Mouse (Mus musculus) neural tube, embryonic 13.5 days (tissue): ENCODE results near the gene Thap11. TPM values are rescaled to one million over a fixed set of nuclear protein-coding genes. Genes with fewer than 3 reads are reported as not detected.

Experiments used
- ATAC-seq: fragments of 200-750 bp; cut with Nextera tagmentation; 2 replicates; pipeline ENCODE4 v1.8.0; 2017; ENCODE audit warnings: low read depth, mild to moderate bottlenecking, moderate TSS enrichment, moderate library complexity
- H3K27ac ChIP-seq: fragments of 300-500 bp; sonication (generic); replicated peaks from 2 replicates; pipeline ENCODE4 v1.5.1; 2015; ENCODE audit warnings: moderate library complexity, mild to moderate bottlenecking, inconsistent platforms
- H3K27me3 ChIP-seq: fragments of 300-500 bp; sonication (generic); 2 replicates; pipeline ENCODE4 v1.6.1; 2015; ENCODE audit warnings: mild to moderate bottlenecking, inconsistent platforms
- H3K36me3 ChIP-seq: fragments of 300-500 bp; sonication (generic); 2 replicates; pipeline ENCODE4 v1.6.1; 2015; ENCODE audit warnings: mild to moderate bottlenecking, inconsistent platforms
- H3K4me1 ChIP-seq: fragments of 300-500 bp; sonication (generic); replicated peaks from 2 replicates; pipeline ENCODE4 v1.6.1; 2015; ENCODE audit warnings: inconsistent platforms
- H3K4me2 ChIP-seq: fragments of 300-500 bp; sonication (generic); 2 replicates; pipeline ENCODE4 v1.6.1; 2015; ENCODE audit warnings: inconsistent platforms, mild to moderate bottlenecking, moderate library complexity
- H3K4me3 ChIP-seq: fragments of 300-500 bp; sonication (generic); 2 replicates; pipeline ENCODE4 v1.5.1; 2015; ENCODE audit warnings: mild to moderate bottlenecking, inconsistent platforms
- H3K9ac ChIP-seq: fragments of 300-500 bp; sonication (generic); 2 replicates; pipeline ENCODE4 v1.6.1; 2015; ENCODE audit warnings: moderate library complexity, mild to moderate bottlenecking, inconsistent platforms
- H3K9me3 ChIP-seq: fragments of 300-500 bp; sonication (generic); 2 replicates; pipeline ENCODE4 v1.6.1; 2016; ENCODE audit warnings: inconsistent platforms
- WGBS: fragments of 180-500 bp; shearing (Covaris S2); methylation state at CpG from one replicate; pipeline ENCODE4 v1.1.7; 2015; 5-methylcytosine and 5-hydroxymethylcytosine counted together
- polyA plus RNA-seq: library from polyadenylated mRNA; unstranded; fragments of >200 nt; fragmentation: Nextera tagmentation; extraction: Ambion mirVana; gene quantifications from 2 replicates; pipeline ENCODE4 v1.2.1, GENCODE M21; 2015

Thap11 gene
- polyA plus RNA-seq, 1 experiment from 2014 or later, result 61.4 TPM

DNA sequence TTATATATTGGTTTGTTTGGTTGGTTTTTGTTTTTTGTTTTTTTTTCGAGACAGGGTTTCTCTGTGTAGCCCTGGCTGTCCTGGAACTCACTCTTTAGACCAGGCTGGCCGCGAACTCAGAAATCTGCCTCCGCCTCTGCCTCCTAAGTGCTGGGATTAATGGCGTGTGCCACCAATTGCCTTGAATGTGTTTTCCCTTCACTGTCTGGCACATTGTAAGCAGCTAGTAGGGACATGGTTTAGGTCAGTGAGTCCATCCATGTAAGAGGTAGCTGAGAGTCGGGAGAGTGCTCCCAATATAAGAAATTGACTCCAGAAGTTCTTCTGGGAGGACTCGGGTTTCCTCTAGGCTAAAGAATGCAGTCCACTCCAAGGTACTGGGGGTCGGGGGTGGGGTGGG is 629 bp upstream of the Thap11 start:
- no peaks in the 10 kb centered on the region for H3K9me3 ChIP-seq
- H3K27me3 ChIP-seq, result no peaks in the 10 kb centered on the region
- H3K9ac ChIP-seq, result peak overlapping the region; percentile 89
- H3K4me3 ChIP-seq, result peak overlapping the region; percentile 83
- peak overlapping the region; percentile 46; the same call in 1 of the 2 replicates for H3K27ac ChIP-seq
- H3K36me3 ChIP-seq, result peaks cover 11% of the 10 kb centered on the region; the same call in 1 of the 2 replicates
- H3K4me2 ChIP-seq, result peak overlapping the region; percentile 39
- ATAC-seq, result no peak; the same call in none of the 2 replicates
- peaks cover 51% of the 10 kb centered on the region for H3K4me1 ChIP-seq
- WGBS, result 26% methylated on average over 8 of the region's 8 CpGs

DNA sequence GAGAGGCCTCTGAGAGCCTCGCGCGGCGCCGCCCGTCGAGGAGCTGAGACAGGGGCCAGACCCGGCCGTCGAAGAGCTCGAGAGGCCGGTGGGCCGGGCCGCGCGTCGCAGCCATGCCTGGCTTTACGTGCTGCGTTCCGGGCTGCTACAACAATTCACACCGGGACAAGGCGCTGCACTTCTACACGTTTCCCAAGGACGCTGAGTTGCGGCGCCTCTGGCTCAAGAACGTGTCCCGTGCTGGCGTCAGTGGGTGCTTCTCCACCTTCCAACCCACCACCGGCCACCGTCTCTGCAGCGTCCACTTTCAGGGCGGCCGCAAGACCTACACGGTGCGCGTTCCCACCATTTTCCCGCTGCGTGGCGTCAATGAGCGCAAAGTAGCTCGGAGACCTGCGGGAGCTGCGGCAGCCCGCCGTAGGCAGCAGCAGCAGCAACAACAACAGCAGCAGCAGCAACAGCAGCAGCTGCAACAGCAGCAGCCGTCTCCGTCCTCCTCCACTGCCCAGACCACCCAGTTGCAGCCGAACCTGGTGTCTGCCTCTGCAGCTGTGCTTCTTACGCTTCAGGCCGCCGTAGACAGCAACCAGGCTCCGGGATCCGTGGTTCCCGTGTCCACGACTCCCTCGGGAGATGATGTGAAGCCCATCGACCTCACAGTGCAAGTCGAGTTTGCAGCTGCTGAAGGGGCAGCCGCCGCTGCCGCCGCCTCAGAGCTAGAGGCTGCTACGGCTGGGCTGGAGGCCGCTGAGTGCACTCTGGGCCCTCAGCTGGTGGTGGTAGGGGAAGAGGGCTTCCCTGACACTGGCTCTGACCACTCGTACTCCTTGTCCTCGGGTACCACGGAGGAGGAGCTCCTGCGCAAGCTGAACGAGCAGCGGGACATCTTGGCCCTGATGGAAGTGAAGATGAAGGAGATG is 576 bp downstream of the Thap11 start:
- H3K4me1 ChIP-seq, result peaks cover 56% of the 10 kb centered on the region
- under 1% methylated on average over 71 of the region's 71 CpGs for WGBS
- H3K27ac ChIP-seq, result peak overlapping the region; percentile 88
- no peaks in the 10 kb centered on the region for H3K27me3 ChIP-seq
- H3K9ac ChIP-seq, result peak overlapping the region; percentile 89
- peak overlapping the region; percentile 83 for H3K4me3 ChIP-seq
- peak overlapping the region; percentile 99 for H3K4me2 ChIP-seq
- peak; percentile 54 for ATAC-seq
- H3K9me3 ChIP-seq, result no peaks in the 10 kb centered on the region
- peaks cover 8% of the 10 kb centered on the region; the same call in 1 of the 2 replicates for H3K36me3 ChIP-seq

DNA sequence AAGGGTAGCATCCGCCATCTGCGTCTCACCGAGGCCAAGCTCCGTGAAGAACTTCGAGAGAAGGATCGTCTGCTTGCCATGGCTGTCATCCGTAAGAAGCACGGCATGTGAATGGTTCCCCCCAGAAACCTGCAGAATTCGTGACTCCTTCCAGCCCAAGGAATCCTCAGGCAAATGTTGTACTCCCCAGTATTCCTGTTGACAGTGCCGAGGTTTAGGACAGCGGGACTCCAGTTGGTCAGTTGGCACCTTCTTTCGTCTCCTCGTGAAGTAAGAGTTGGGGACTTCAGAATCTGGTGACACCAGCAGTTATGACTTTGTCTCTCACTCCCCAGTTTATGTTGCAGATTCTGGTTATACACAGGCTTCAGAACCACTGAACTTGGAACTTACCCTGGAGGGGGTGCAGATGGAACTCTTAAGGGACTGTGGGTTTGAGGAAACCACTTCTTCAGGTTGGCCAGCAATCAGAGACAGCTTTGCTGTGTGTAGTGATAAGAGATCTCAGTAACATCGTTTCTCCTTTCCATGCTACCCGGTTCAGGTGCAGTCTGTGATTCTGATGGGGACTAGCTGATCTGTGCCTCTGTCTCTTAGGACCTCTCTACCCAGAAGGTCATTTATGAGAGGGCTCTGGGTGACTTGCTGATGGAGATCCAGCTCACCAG is 1.4 kb downstream of the Thap11 start:
- H3K4me1 ChIP-seq, result peaks cover 54% of the 10 kb centered on the region
- H3K27ac ChIP-seq, result peak overlapping the region; percentile 88
- H3K4me2 ChIP-seq, result peak overlapping the region; percentile 99
- peaks cover 8% of the 10 kb centered on the region; the same call in 1 of the 2 replicates for H3K36me3 ChIP-seq
- 22% methylated on average over 15 of the region's 15 CpGs for WGBS
- H3K27me3 ChIP-seq, result no peaks in the 10 kb centered on the region
- peak overlapping the region; percentile 89 for H3K9ac ChIP-seq
- H3K4me3 ChIP-seq, result peak overlapping the region; percentile 83
- H3K9me3 ChIP-seq, result no peaks in the 10 kb centered on the region
- ATAC-seq, result no peak

DNA sequence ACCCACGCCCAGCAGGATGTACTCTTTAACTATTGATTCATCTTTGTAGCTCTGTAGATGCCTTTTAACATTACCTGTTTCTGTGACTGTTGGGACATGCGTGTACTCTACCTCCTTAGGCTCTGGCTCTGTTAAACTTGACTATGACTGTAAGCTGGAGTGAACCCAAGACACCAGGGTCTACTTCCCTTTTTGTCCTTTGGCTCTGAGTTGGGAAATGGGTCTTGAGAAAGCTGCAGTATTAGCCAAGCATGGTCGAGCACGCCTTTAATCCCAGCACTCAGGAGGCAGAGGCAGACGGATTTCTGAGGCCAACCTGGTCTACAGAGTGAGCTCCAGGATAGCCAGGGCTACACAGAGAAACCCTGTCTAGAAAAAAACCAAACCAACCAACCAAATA is 3.6 kb downstream of the Thap11 start:
- Histone ChIP-seq H3K4me1 (peaks cover 72% of the 10 kb centered on the region), H3K9ac (no peak overlapping the region), H3K9me3 (no peaks in the 10 kb centered on the region), H3K27me3 (no peaks in the 10 kb centered on the region), H3K36me3 (peaks cover 8% of the 10 kb centered on the region; the same call in 1 of the 2 replicates), H3K27ac (no peak overlapping the region), H3K4me3 (no peak overlapping the region), H3K4me2 (peak overlapping the region; percentile 4; the same call in 1 of the 2 replicates)
- no peak for ATAC-seq
- 90% methylated on average over 5 of the region's 5 CpGs for WGBS

DNA sequence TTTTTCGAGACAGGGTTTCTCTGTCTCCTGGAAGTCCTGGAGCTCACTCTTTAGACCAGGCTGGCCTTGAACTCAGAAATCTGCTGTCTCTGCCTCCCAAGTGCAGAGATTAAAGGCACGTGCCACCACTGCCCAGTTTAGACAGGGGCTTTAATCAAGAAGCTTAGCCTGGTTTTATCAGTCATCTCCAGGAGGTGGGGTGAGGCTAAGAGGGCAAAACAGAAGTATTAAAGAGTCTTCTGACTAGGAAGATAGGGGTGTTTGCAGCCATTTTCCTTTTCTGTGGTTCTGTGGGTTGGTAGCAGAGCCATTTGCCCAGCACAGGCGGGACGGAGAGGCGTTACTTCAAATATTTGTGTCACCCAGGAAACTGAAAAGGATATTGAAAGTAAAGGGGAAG is 4.4 kb downstream of the Thap11 start:
- Histone ChIP-seq H3K9me3 (no peaks in the 10 kb centered on the region), H3K4me2 (peak overlapping the region; percentile 92), H3K36me3 (peaks cover 8% of the 10 kb centered on the region; the same call in 1 of the 2 replicates), H3K27ac (peak overlapping the region; percentile 93; the same call in 1 of the 2 replicates), H3K4me3 (peak overlapping the region; percentile 95; the same call in 1 of the 2 replicates), H3K9ac (peak overlapping the region; percentile 60; the same call in 1 of the 2 replicates), H3K4me1 (peaks cover 78% of the 10 kb centered on the region), H3K27me3 (no peaks in the 10 kb centered on the region)
- ATAC-seq, result no peak
- 83% methylated on average over 5 of the region's 5 CpGs for WGBS

DNA sequence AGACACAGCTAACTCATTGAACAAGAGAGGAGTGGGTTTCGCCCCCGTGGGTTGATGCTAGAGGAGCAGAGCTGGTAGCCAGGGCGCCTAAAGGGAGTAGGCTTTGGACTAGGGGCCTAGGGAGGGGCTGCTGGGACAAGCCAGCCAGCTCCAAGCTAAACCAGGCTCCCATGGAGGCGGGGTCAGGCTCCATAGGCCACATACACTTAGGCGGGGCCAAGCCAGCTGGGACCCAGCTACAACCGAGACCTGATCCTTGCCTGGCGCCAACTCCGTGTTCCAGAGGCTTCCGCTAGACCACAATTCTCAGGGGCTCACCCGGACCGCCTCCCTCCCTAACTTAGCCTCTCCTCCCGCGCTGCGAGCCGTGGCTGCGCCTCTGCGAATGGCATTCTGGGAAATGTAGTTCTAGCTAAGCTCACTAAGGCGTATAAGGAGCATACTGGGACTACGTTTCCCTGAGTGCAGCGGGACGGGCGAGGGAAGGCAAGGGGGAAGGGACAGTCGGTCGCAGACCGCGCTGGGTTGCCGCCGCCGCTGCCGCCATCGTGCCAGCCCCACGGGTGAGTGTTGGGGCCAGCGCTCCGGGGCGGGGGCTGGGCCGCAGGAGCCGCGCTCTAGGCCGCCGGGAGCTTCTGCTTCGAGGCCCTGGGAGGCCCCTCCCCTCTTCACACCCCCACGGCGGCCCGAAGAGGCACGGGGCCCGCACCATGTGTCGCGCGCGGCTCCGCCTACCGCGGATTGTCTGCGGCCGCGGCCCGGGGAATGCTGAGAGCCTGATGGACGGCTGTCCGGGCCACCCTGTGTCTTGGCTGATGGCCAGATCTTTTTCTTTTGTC is 5.4 kb downstream of the Thap11 start, which contains the start of gene Nutf2:
Gene Nutf2 (plus strand): TSS at position 438 of the 839 bp plus-strand sequence.
- peaks cover 8% of the 10 kb centered on the region; the same call in 1 of the 2 replicates for H3K36me3 ChIP-seq
- H3K27me3 ChIP-seq, result no peaks in the 10 kb centered on the region
- H3K9ac ChIP-seq, result peak within 1 kb of the TSS; percentile 96
- H3K9me3 ChIP-seq, result no peaks in the 10 kb centered on the region
- peak; percentile 97 for ATAC-seq
- H3K4me1 ChIP-seq, result peaks cover 77% of the 10 kb centered on the region
- H3K4me2 ChIP-seq, result peak within 1 kb of the TSS; percentile 92
- under 1% methylated on average over 55 of the region's 59 CpGs for WGBS
- peak within 1 kb of the TSS; percentile 95 for H3K4me3 ChIP-seq
- peak within 1 kb of the TSS; percentile 93 for H3K27ac ChIP-seq

DNA sequence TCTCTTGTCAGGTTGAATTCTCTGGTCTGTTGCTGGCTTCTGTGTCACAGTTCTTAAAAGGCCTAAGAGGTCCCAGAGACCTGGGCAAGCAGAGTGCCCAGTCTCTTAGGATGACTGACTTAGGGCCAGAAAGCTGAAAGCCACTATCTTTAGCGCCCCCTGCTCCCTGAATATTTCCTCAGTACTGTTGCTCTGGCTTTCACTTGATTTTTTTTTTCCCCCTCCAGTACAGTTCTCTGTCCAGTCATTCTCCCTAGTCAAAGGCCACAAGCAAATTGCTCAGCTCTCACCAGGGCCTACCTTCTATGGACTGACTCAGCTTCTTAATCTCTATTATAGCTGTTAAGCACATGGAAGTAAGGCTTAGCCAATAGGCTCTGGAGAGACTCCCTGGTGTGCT is 7.0 kb downstream of the Thap11 start:
- Histone ChIP-seq H3K4me3 (peak overlapping the region; percentile 95), H3K9ac (peak overlapping the region; percentile 96), H3K36me3 (peaks cover 21% of the 10 kb centered on the region), H3K9me3 (no peaks in the 10 kb centered on the region), H3K4me2 (peak overlapping the region; percentile 92), H3K27ac (no peak overlapping the region), H3K4me1 (peaks cover 61% of the 10 kb centered on the region), H3K27me3 (no peaks in the 10 kb centered on the region)
- no peak for ATAC-seq
- WGBS, result 21% methylated on average over 1 of the region's 1 CpGs

DNA sequence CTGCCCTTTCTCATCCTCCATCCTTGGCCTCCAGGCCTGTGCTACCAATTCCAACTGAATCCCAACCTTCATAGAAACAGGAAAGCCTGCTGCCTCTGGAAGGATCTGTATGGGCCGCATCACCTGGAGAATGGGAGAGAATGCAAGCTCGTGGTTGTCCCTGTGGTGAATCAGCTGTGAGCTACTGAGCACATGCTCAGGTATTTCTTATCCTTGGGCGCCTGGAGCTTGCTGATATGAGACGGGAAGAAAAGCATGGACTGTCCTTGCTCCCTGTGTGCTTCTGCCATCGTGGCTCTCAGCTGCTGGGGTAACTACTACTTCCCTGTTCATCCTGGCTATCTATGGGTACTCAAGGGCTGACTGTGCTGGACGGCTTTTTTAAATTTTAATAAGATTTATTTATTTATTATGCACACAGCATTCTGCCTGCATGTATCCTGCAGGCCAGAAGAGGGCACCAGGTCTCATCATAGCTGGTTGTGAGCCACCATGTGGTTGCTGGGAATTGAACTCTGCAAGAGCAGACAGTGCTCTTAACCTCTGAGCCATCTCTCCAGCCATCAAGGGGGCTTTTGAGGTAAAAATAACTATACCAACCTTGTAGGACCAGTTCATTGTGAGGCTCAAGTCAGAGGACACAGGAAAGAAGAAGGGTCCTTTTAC is 11.6 kb downstream of the Thap11 start:
- 85% methylated on average over 6 of the region's 6 CpGs for WGBS
- ATAC-seq, result no peak
- Histone ChIP-seq H3K27ac (no peak overlapping the region), H3K27me3 (no peaks in the 10 kb centered on the region), H3K4me3 (no peak overlapping the region), H3K4me1 (peaks cover 26% of the 10 kb centered on the region), H3K9ac (no peak overlapping the region), H3K9me3 (no peaks in the 10 kb centered on the region), H3K36me3 (peaks cover 55% of the 10 kb centered on the region), H3K4me2 (no peak overlapping the region)

DNA sequence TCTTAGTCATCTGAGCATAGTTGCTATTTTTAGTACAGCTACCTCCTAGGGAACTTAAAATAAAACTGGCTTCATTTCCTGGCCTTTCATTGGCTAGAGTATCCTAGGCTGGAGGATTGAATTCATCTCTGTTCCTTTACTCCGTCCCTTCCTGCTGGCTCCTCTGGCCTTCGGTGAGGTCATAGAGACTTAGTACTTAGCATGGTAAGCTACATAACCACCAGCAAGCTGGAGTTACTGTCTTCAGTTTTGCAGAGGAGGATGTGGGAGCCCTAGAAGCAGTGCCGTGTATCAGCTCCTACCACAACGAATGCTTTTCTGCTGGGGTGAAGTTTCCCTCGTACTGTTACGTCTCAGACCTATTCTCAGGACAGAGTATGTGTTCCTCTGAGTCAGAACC is 19.4 kb downstream of the Thap11 start:
- Histone ChIP-seq H3K4me2 (no peak overlapping the region), H3K36me3 (peaks cover 75% of the 10 kb centered on the region), H3K4me3 (no peak overlapping the region), H3K4me1 (no peaks in the 10 kb centered on the region), H3K9me3 (no peaks in the 10 kb centered on the region), H3K27ac (no peak overlapping the region), H3K27me3 (no peaks in the 10 kb centered on the region), H3K9ac (no peak overlapping the region)
- no peak for ATAC-seq
- 83% methylated on average over 6 of the region's 6 CpGs for WGBS

DNA sequence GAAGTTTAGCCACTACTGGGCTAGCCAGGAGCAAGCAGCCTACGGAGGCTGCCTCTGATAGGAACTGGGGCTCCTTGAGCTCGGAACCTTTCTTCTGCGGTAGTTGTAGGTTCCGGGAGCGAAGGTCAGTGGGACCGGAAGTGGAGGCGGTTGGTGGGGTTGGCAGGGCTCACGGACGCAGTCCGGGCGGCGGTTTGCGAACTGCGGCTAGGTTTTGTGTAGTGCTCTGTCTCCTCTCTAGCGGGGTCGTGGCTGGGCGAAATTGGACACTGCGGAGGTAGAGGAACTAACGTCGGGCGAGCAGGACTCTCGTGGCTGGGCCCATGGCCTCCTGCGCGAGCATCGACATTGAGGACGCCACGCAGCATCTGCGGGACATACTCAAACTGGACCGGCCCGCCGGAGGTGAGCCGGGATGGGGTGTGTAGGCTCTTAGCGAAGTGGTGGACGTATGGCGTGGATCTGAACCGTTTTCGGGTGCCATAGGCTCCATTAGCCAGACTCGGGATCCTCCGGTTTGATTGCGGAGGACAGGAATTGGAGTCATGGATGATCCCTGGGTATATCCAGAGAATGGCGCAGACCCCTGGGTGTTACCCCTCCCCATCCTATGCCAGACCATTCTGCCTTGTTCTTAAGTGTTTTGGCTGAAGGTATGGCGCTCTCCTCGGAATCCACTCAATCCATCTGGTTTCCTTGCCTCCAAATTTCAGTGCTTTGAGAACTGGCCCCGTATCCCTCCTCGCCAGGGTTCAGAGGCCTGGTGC is 26.0 kb downstream of the Thap11 start, which contains the start of gene Edc4:
Gene Edc4 (plus strand): TSS at position 128 of the 767 bp plus-strand sequence.
- no peaks in the 10 kb centered on the region for H3K9me3 ChIP-seq
- H3K27ac ChIP-seq, result 0 out of 2 replicates have a peak within 1 kb of the TSS, but pooled peaks have one; percentile 38

More for the DNA sequence above, 26.0 kb downstream of the Thap11 start, which contains the start of gene Edc4:
- ATAC-seq, result peak; percentile 89
- Histone ChIP-seq H3K4me2 (peak within 1 kb of the TSS; percentile 91), H3K4me3 (peak within 1 kb of the TSS; percentile 92), H3K27me3 (no peaks in the 10 kb centered on the region), H3K36me3 (peaks cover 59% of the 10 kb centered on the region), H3K4me1 (peaks cover 31% of the 10 kb centered on the region), H3K9ac (peak within 1 kb of the TSS; percentile 91)
- under 1% methylated on average over 45 of the region's 45 CpGs for WGBS
